Mouse (Mus musculus) liver, postnatal 0 days (tissue): Measurements from ENCODE around the gene Tpcn1. TPM values are rescaled to one million over a fixed set of nuclear protein-coding genes. Genes with fewer than 3 reads are reported as not detected.

Experiments used
- ATAC-seq: fragments of 200-750 bp; cut with Nextera tagmentation; 2 replicates; pipeline ENCODE4 v1.8.0; 2017; ENCODE audit warnings: mild to moderate bottlenecking, moderate library complexity
- DNase-seq: peaks from one replicate; pipeline ENCODE4 v3.0.0-alpha.2; 2016
- H3K27ac ChIP-seq: fragments of 300-500 bp; sonication (generic); 2 replicates; pipeline ENCODE4 v1.5.1; 2014; ENCODE audit warnings: antibody characterized with exemption, moderate library complexity, mild to moderate bottlenecking, low read depth
- H3K27me3 ChIP-seq: fragments of 300-500 bp; sonication (generic); 2 replicates; pipeline ENCODE4 v1.6.1; 2014; ENCODE audit warnings: low read length, control low read depth, mixed read lengths; ENCODE audit not compliant: insufficient read depth
- H3K36me3 ChIP-seq: fragments of 300-500 bp; sonication (generic); replicated peaks from 2 replicates; pipeline ENCODE4 v1.6.1; 2014; ENCODE audit warnings: mild to moderate bottlenecking, control low read depth, low read length, moderate library complexity, mixed read lengths; ENCODE audit not compliant: insufficient read depth
- H3K4me1 ChIP-seq: fragments of 300-500 bp; sonication (generic); 2 replicates; pipeline ENCODE4 v1.6.1; 2014; ENCODE audit warnings: antibody characterized with exemption, mild to moderate bottlenecking, control low read depth; ENCODE audit not compliant: insufficient read depth
- H3K4me2 ChIP-seq: fragments of 300-500 bp; sonication (generic); 2 replicates; pipeline ENCODE4 v1.6.1; 2014; ENCODE audit warnings: low read depth, mild to moderate bottlenecking, low read length, moderate library complexity, mixed read lengths
- H3K4me3 ChIP-seq: fragments of 300-500 bp; sonication (generic); 2 replicates; pipeline ENCODE4 v1.5.1; 2014; ENCODE audit warnings: low read depth, low read length
- H3K9ac ChIP-seq: fragments of 300-500 bp; sonication (generic); replicated peaks from 2 replicates; pipeline ENCODE4 v1.6.1; 2014; ENCODE audit warnings: mild to moderate bottlenecking, moderate library complexity
- H3K9me3 ChIP-seq: fragments of 300-500 bp; sonication (generic); 2 replicates; pipeline ENCODE4 v1.6.1; 2016; ENCODE audit warnings: mild to moderate bottlenecking, control low read depth, low read length, mixed read lengths
- CTCF ChIP-seq: sonication (generic); IDR thresholded peaks from 2 replicates; pipeline ENCODE4 v1.5.1; 2016; ENCODE audit warnings: antibody characterized with exemption, low read depth
- EP300 ChIP-seq: IDR thresholded peaks from 2 replicates; pipeline ENCODE4 v1.6.1; 2016; ENCODE audit warnings: antibody characterized with exemption, low read depth, mild to moderate bottlenecking
- WGBS: fragments of 180-500 bp; shearing (Covaris S2); extraction: QIAGEN DNeasy Blood & Tissue Kit; methylation state at CpG from one replicate; pipeline ENCODE4 v1.1.7; 2014; ENCODE audit not compliant: insufficient replicate concordance; 5-methylcytosine and 5-hydroxymethylcytosine counted together
- polyA plus RNA-seq: library from polyadenylated mRNA; unstranded; fragments of >200 nt; fragmentation: Nextera tagmentation; extraction: Ambion mirVana; gene quantifications from 2 replicates; pipeline ENCODE4 v1.2.1, GENCODE M21; 2015

Gene Tpcn1
- 16.3 and 18.6 TPM in 2 replicates for polyA plus RNA-seq

DNA sequence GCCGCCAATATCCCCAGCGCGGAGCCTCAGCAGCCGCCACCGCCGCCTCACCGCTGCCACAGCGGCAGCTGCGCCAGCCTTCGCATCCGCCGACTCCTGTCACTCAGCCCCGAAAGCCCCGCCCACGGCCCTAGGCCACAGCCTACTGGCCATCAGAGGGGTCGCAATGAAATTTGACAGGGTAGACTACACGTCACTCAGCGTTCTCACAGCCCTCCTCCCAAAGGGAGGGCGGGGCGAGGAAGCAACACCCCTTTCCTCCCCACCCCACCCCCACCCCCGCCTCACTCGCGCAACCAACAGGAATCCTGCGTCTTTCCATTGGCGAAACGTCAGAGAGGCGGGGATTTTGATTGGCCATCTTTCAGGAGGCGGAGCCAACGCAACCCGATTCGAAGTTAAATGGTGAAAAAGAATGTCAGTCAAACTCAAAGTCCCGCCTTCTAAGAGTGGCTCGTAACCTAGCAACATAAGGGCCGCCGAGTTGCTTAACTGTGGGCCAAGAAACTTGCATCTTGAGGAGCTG is at the start of gene Tpcn1, which contains the start of gene Iqcd:
Tpcn1 (minus strand) TSS at position 105 of the 526 bp plus-strand sequence.
Iqcd (plus strand) TSS at position 448 of the 526 bp plus-strand sequence.
- H3K27ac ChIP-seq = peak within 1 kb of the TSS; percentile 90
- ATAC-seq = peak; percentile 93
- DNase-seq = peak; percentile 100
- H3K4me1 ChIP-seq = peaks cover 35% of the 10 kb centered on the region
- H3K36me3 ChIP-seq = peaks cover 16% of the 10 kb centered on the region
- peak within 1 kb of the TSS; percentile 83 for H3K4me3 ChIP-seq
- no peaks in the 10 kb centered on the region for H3K9me3 ChIP-seq
- peak within 1 kb of the TSS; percentile 89 for H3K4me2 ChIP-seq
- TF ChIP-seq EP300 (no peak), CTCF (peak; percentile 25)
- WGBS = under 1% methylated on average over 33 of the region's 35 CpGs
- peak within 1 kb of the TSS; percentile 94 for H3K9ac ChIP-seq
- H3K27me3 ChIP-seq = no peaks in the 10 kb centered on the region

DNA sequence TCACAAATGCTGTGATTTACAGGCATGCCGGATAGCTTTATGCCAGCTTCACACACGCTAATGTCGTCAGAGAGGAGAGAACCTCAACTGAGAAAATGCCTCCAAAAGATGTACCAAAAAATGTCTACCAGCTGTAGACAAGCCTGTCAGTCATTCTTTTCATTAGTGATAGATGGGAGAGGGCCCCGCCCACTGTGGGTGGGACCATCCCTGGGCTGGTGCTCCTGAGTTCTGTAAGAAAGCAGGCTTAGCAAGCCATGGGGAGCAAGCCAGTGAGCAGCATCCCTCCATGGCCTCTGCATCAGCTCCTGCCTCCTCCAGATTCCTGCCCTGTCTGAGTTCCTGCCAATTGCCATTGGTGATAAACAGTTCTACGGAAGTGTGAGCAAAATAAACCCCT is 47.2 kb upstream of the Tpcn1 start:
- no peaks in the 10 kb centered on the region for H3K36me3 ChIP-seq
- H3K27me3 ChIP-seq = 0 out of 2 replicates have a peak, but pooled peaks cover 5% of the 10 kb centered on the region
- no peaks in the 10 kb centered on the region for H3K4me1 ChIP-seq
- 76% methylated on average over 5 of the region's 5 CpGs for WGBS
- H3K4me2 ChIP-seq = no peak overlapping the region
- H3K27ac ChIP-seq = no peak overlapping the region
- H3K9ac ChIP-seq = no peak overlapping the region
- H3K4me3 ChIP-seq = no peak overlapping the region
- TF ChIP-seq CTCF = no peak
- no peak for TF ChIP-seq EP300
- ATAC-seq (no peak), DNase-seq (no peak)
- H3K9me3 ChIP-seq = peaks cover 3% of the 10 kb centered on the region; the same call in 1 of the 2 replicates

DNA sequence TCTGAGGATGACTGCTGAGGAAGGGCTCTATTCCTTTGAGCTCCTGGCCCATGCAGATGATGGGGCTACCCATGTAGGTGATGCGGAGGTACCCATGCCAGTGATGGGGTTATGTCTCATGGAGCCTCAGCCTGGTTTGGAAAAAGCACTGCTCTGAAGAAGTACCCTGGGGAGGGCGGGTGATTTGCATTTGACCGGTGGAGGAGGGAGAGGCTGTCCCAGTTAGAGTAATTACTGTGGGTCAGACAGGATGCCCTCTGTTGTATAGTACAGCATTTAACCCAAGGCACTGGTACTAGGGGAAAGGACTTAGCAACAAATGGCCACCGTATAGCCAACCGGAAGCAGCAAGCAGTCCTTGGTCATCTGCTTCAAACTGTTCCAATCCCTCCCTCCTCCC is 46.4 kb upstream of the Tpcn1 start:
- no peak for TF ChIP-seq CTCF
- no peak for TF ChIP-seq EP300
- H3K4me2 ChIP-seq = no peak overlapping the region
- WGBS = 34% methylated on average over 5 of the region's 5 CpGs
- H3K27me3 ChIP-seq = 0 out of 2 replicates have a peak, but pooled peaks cover 5% of the 10 kb centered on the region
- H3K9me3 ChIP-seq = peaks cover 3% of the 10 kb centered on the region; the same call in 1 of the 2 replicates
- H3K27ac ChIP-seq = no peak overlapping the region
- H3K4me3 ChIP-seq = no peak overlapping the region
- DNase-seq = no peak
- no peak for ATAC-seq
- no peaks in the 10 kb centered on the region for H3K36me3 ChIP-seq
- H3K9ac ChIP-seq = no peak overlapping the region
- no peaks in the 10 kb centered on the region for H3K4me1 ChIP-seq

DNA sequence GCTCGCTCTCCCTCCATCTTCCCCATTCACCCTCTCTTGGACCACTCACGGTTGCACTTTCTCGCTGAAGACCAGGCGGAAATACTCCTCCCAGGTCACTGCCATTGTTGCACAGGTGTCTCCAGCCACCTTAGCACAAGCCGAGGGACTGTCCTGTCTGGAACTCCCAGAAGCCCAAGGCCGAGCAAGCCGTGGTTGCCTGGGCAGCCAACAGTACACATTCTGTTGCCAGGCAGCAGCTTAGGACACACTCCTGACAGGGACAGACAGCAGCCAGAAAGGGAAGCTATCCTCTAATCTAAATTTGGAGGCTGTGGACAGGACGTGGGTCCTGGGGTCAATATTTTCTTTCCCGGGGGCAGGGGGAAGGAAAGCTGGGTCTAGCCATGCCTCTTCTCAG is 45.7 kb upstream of the Tpcn1 start, which contains the start of gene Cfap73:
Cfap73 (minus strand) TSS at position 105 of the 400 bp plus-strand sequence.
- WGBS = 45% methylated on average over 9 of the region's 9 CpGs
- H3K27ac ChIP-seq = no peak within 1 kb of the TSS
- peaks cover 3% of the 10 kb centered on the region; the same call in 1 of the 2 replicates for H3K9me3 ChIP-seq
- no peak for ATAC-seq
- DNase-seq = no peak
- H3K4me3 ChIP-seq = no peak within 1 kb of the TSS
- no peaks in the 10 kb centered on the region for H3K4me1 ChIP-seq
- H3K4me2 ChIP-seq = no peak within 1 kb of the TSS
- H3K9ac ChIP-seq = no peak within 1 kb of the TSS
- H3K27me3 ChIP-seq = 0 out of 2 replicates have a peak, but pooled peaks cover 5% of the 10 kb centered on the region
- no peak for TF ChIP-seq CTCF
- H3K36me3 ChIP-seq = no peaks in the 10 kb centered on the region

DNA sequence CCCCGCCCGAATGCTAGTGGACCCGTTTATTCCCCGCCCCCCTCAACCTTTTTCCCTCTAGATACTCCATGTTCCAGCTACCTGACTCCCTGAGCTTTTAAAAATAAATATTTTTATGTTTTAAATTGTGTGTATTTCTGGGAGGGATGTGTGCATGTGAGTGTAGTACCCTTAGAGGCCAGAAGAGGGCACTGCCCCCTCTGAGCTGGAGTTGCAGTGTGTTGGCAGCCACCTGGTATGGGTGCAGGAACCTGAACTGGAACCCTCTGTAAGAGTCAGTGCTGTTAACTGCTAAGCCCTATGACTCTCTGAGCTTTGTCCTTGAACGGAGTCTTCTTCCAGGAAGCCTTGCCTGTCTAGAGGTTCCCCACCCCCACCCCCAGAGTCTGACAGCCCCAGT is 43.4 kb upstream of the Tpcn1 start:
- WGBS = 90% methylated on average over 5 of the region's 5 CpGs
- DNase-seq = no peak
- H3K27me3 ChIP-seq = 0 out of 2 replicates have a peak, but pooled peaks cover 5% of the 10 kb centered on the region

DNA sequence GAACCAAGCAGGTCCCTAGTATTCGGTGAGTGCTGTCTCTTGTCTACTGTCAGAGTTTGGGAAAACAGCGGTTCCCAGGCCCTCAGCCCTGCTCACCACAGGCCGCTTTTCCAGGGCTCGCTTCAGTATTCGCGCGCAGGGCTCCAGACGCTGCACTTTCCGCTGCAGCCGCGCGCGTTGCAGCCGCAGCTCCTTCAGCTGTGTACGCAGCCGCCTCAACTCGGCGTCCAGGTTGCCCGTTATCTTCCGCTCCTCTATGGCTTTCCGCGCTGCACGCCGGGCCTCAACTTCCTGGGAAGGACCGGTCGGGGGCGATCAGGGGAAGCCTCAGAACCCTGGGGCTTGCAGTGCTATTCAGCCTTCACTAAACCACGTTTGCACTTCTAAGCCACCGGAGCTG is 42.7 kb upstream of the Tpcn1 start:
- peaks cover 3% of the 10 kb centered on the region; the same call in 1 of the 2 replicates for H3K9me3 ChIP-seq

More for the DNA sequence above, 43.4 kb upstream of the Tpcn1 start:
- no peak for TF ChIP-seq EP300
- peak; percentile 27 for TF ChIP-seq CTCF
- no peaks in the 10 kb centered on the region for H3K4me1 ChIP-seq
- H3K36me3 ChIP-seq = peaks cover 11% of the 10 kb centered on the region
- H3K9me3 ChIP-seq = peaks cover 3% of the 10 kb centered on the region; the same call in 1 of the 2 replicates
- H3K4me2 ChIP-seq = no peak overlapping the region
- no peak overlapping the region for H3K27ac ChIP-seq
- H3K4me3 ChIP-seq = no peak overlapping the region
- H3K9ac ChIP-seq = no peak overlapping the region
- ATAC-seq = no peak

More for the DNA sequence above, 42.7 kb upstream of the Tpcn1 start:
- 9% methylated on average over 29 of the region's 29 CpGs for WGBS
- TF ChIP-seq CTCF (no peak), EP300 (no peak)
- H3K27me3 ChIP-seq = 0 out of 2 replicates have a peak, but pooled peaks cover 5% of the 10 kb centered on the region
- no peak overlapping the region for H3K4me2 ChIP-seq
- no peak overlapping the region for H3K9ac ChIP-seq
- DNase-seq (no peak), ATAC-seq (no peak)
- H3K36me3 ChIP-seq = peaks cover 15% of the 10 kb centered on the region
- H3K4me3 ChIP-seq = no peak overlapping the region
- no peak overlapping the region for H3K27ac ChIP-seq
- no peaks in the 10 kb centered on the region for H3K4me1 ChIP-seq
